Comparison of ENCODE assay signal across 9 mouse cellular contexts in the genomic region with DNA sequence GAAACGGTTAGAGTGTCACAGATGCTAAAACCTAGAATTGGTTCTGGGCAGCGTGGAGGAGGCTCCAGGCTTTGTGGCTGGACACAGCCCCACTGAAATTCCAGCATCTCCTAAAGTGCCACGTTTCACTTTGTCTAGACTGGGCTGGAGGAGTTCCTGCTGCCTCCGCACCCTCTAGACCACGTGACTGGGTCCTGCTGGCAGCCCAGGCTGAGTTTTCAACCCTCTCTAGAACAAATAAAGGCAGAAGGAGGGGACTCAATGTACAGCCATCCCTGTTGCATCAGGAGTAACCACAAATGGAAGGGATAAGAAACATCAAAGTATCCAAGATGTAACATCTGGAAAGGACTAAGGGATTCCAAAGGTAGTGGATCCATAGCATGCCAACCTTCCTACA. TPM values are rescaled to one million over a fixed set of nuclear protein-coding genes. Genes with fewer than 3 reads are reported as not detected.
DNase-seq lines count a peak whose midpoint lies in the region; ATAC-seq and TF ChIP-seq lines count a peak whose summit lies in the region.
"Had no signal": no experiment of that assay in that cellular context is flagged by ENCODE, and none has a peak within 500 bp of the region (broad histone marks: within the 10 kb centered on the region; RNA-seq: fewer than 3 reads in every experiment).

No protein-coding gene starts in this region.

- H3K27me3 ChIP-seq in heart, embryonic 16.5 days (ENCODE audit: control insufficient read depth, insufficient read depth, low read length) = no peaks in the 10 kb centered on the region
- no peaks in the 10 kb centered on the region for H3K27me3 ChIP-seq in lung, postnatal 0 days (replicated peaks; ENCODE audit: insufficient read depth, low read length)
- H3K27me3 ChIP-seq: limb, embryonic 12.5 days had no signal

- peak; percentile 43 for DNase-seq in kidney, adult 11 months
- DNase-seq in kidney, adult 8-10 months = no peak
- peak; percentile 61 for DNase-seq in R1 (ENCODE audit: low read depth, low spot score)
- peak; percentile 85 for DNase-seq in lung, postnatal 0 days (ENCODE audit: low spot score)
- DNase-seq in spleen, postnatal 36 days (ENCODE audit: low spot score in 2 of 2) = no peak
- DNase-seq in thymus, postnatal 0 days (ENCODE audit: low spot score) = no peak
- DNase-seq in embryo, embryonic 9.5 days (ENCODE audit: extremely low spot score) = no peak

- H3K27ac ChIP-seq in heart, embryonic 16.5 days (ENCODE audit: low read length) = peak overlapping the region; percentile 79
- H3K27ac ChIP-seq in lung, postnatal 0 days (ENCODE audit: low read length) = peak overlapping the region; percentile 82
- H3K27ac ChIP-seq: limb, embryonic 12.5 days had no signal

- H3K9me3 ChIP-seq in heart, embryonic 16.5 days (replicated peaks; ENCODE audit: control insufficient read depth, low read length) = no peaks in the 10 kb centered on the region
- H3K9me3 ChIP-seq in lung, postnatal 0 days (ENCODE audit: low read length) = no peaks in the 10 kb centered on the region
- H3K9me3 ChIP-seq: limb, embryonic 12.5 days had no signal

- TF ChIP-seq CTCF in lung, postnatal 0 days (IDR thresholded peaks at IDR 0.05) = no peak

- WGBS in heart, embryonic 16.5 days = 40% methylated on average over 5 of the region's 5 CpGs
- WGBS in lung, postnatal 0 days = 27% methylated on average over 5 of the region's 5 CpGs

- TF ChIP-seq EP300 in lung, postnatal 0 days (IDR thresholded peaks at IDR 0.05) = peak; percentile 55

- no peak for ATAC-seq in heart, embryonic 16.5 days (replicated peaks; ENCODE audit: extremely low read depth, insufficient read depth, low FRiP score)
- peak; percentile 72 for ATAC-seq in lung, postnatal 0 days

- peaks cover 54% of the 10 kb centered on the region for H3K4me1 ChIP-seq in heart, embryonic 16.5 days (ENCODE audit: control insufficient read depth, insufficient read depth, low read length)
- peaks cover 30% of the 10 kb centered on the region; the same call in 1 of the 2 replicates for H3K4me1 ChIP-seq in lung, postnatal 0 days (ENCODE audit: insufficient read depth, low read depth, low read length)

- H3K4me2 ChIP-seq in heart, embryonic 16.5 days (ENCODE audit: low read depth, low read length) = peak overlapping the region; percentile 81
- peak overlapping the region; percentile 36; the same call in 1 of the 2 replicates for H3K4me2 ChIP-seq in lung, postnatal 0 days (replicated peaks; ENCODE audit: low read depth, low read length)

- H3K4me3 ChIP-seq in heart, embryonic 16.5 days (ENCODE audit: low read length) = peak overlapping the region; percentile 30
- H3K4me3 ChIP-seq in lung, postnatal 0 days (ENCODE audit: low read depth, low read length) = no peak overlapping the region
- H3K4me3 ChIP-seq: limb, embryonic 12.5 days had no signal

- H3K9ac ChIP-seq in heart, embryonic 16.5 days (ENCODE audit: low read length) = 0 out of 2 replicates have a peak overlapping the region, but pooled peaks have one; percentile 36
- H3K9ac ChIP-seq in lung, postnatal 0 days (replicated peaks; ENCODE audit: low read depth) = no peak overlapping the region
- H3K9ac ChIP-seq: limb, embryonic 12.5 days had no signal

- peaks cover 11% of the 10 kb centered on the region for H3K36me3 ChIP-seq in heart, embryonic 16.5 days (ENCODE audit: control insufficient read depth, insufficient read depth)
- H3K36me3 ChIP-seq in lung, postnatal 0 days (ENCODE audit: insufficient read depth, low read length) = peaks cover 8% of the 10 kb centered on the region; the same call in 1 of the 2 replicates

RNA-seq across cellular contexts. Expression of a gene that starts 8.7 kb away (rescaled TPM):
- polyA plus RNA-seq in heart, embryonic 16.5 days (2015; fragmentation: Nextera tagmentation; extraction: Ambion mirVana) = 1,876 and 1,966 TPM in 2 replicates
- polyA plus RNA-seq in lung, postnatal 0 days (2015; fragmentation: Nextera tagmentation; extraction: Ambion mirVana) = 3,302 and 3,486 TPM in 2 replicates
- 297 TPM in 2 replicates for polyA plus RNA-seq in thymus, postnatal 0 days (2015; fragmentation: Nextera tagmentation; extraction: Ambion mirVana)

RNA-seq across cellular contexts. Expression of a gene that starts 46.7 kb away (rescaled TPM):
- polyA plus RNA-seq in heart, embryonic 16.5 days (2015; fragmentation: Nextera tagmentation; extraction: Ambion mirVana) = 213 and 263 TPM in 2 replicates
- 440 and 498 TPM in 2 replicates for polyA plus RNA-seq in lung, postnatal 0 days (2015; fragmentation: Nextera tagmentation; extraction: Ambion mirVana)
- 449 and 452 TPM in 2 replicates for polyA plus RNA-seq in thymus, postnatal 0 days (2015; fragmentation: Nextera tagmentation; extraction: Ambion mirVana)

RNA-seq across cellular contexts. Expression of a gene that starts 55.2 kb away (rescaled TPM):
- 104 and 106 TPM in 2 replicates for polyA plus RNA-seq in heart, embryonic 16.5 days (2015; fragmentation: Nextera tagmentation; extraction: Ambion mirVana)
- polyA plus RNA-seq in lung, postnatal 0 days (2015; fragmentation: Nextera tagmentation; extraction: Ambion mirVana) = 47.7 and 52.5 TPM in 2 replicates
- polyA plus RNA-seq in thymus, postnatal 0 days (2015; fragmentation: Nextera tagmentation; extraction: Ambion mirVana) = 149 and 159 TPM in 2 replicates

Comparison
In these comparisons a context has a peak if more than half of its experiments do, and no peak if none do; other contexts are left out.
1. DNase-seq: peak in kidney, adult 11 months (single experiment), R1 (single experiment) and lung, postnatal 0 days (single experiment); none in kidney, adult 8-10 months (0 of 2), spleen, postnatal 36 days (0 of 2), thymus, postnatal 0 days (single experiment) and embryo, embryonic 9.5 days (single experiment).